Mouse (Mus musculus) MEL (cell line): ENCODE measurements around the gene Abhd11. TPM values are rescaled to one million over a fixed set of nuclear protein-coding genes. Genes with fewer than 3 reads are reported as not detected.

Experiments
- DNase-seq: peaks from one replicate; pipeline ENCODE4 v3.0.0; 2011; ENCODE audit warnings: low read depth, low spot score
- H3K27ac ChIP-seq: 2 replicates; pipeline ENCODE4 v1.5.1; 2012; ENCODE audit warnings: low read depth, mild to moderate bottlenecking, control low read depth, low read length, moderate library complexity; ENCODE audit not compliant: control insufficient read depth
- H3K27me3 ChIP-seq, 2 experiments: fragments of 150-350 bp in 1 of 2; sonication (generic) in 1 of 2; 2 replicates each; pipeline ENCODE4 v1.6.1; 2012; ENCODE audit warnings: low read length in 2 of 2, mild to moderate bottlenecking in 2 of 2, improper control_type of control experiment in 1 of 2, moderate library complexity in 1 of 2; ENCODE audit not compliant: insufficient read depth in 2 of 2, control insufficient read depth in 1 of 2
- H3K36me3 ChIP-seq, 2 experiments: 2 replicates each; pipeline ENCODE4 v1.6.1; 2012 to 2014; ENCODE audit warnings: low read length in 2 of 2, improper control_type of control experiment in 1 of 2, inconsistent platforms in 1 of 2, mild to moderate bottlenecking in 1 of 2; ENCODE audit not compliant: insufficient read depth in 2 of 2, control insufficient read depth in 1 of 2
- H3K4me1 ChIP-seq, 2 experiments: fragments of 150-350 bp in 1 of 2; sonication (generic) in 1 of 2; 2 replicates each; pipeline ENCODE4 v1.6.1; 2012; ENCODE audit warnings: low read length in 2 of 2, improper control_type of control experiment in 1 of 2, mild to moderate bottlenecking in 1 of 2; ENCODE audit not compliant: insufficient read depth in 2 of 2, control insufficient read depth in 1 of 2
- H3K4me3 ChIP-seq, 2 experiments: fragments of 150-350 bp in 1 of 2; sonication (generic) in 1 of 2; 2 replicates each; pipeline ENCODE4 v1.5.1; 2012; ENCODE audit warnings: low read depth in 2 of 2, low read length in 2 of 2, mild to moderate bottlenecking in 2 of 2, moderate library complexity in 2 of 2, control low read depth in 1 of 2, improper control_type of control experiment in 1 of 2; ENCODE audit not compliant: control insufficient read depth in 1 of 2, insufficient read depth in 1 of 2
- H3K79me2 ChIP-seq: 2 replicates; pipeline ENCODE4 v1.6.1; 2012; ENCODE audit warnings: mild to moderate bottlenecking, low read length, moderate library complexity; ENCODE audit not compliant: control insufficient read depth, poor library complexity, insufficient read depth
- H3K9ac ChIP-seq: 2 replicates; pipeline ENCODE4 v1.6.1; 2012; ENCODE audit warnings: low read depth, mild to moderate bottlenecking, control low read depth, low read length, moderate library complexity; ENCODE audit not compliant: control insufficient read depth, poor library complexity, severe bottlenecking
- H3K9me3 ChIP-seq: fragments of 150-350 bp; sonication (generic); replicated peaks from 2 replicates; pipeline ENCODE4 v1.6.1; 2012; ENCODE audit warnings: mild to moderate bottlenecking, low read length, improper control_type of control experiment, moderate library complexity; ENCODE audit not compliant: insufficient read depth
- BHLHE40 ChIP-seq: IDR thresholded peaks from 2 replicates; pipeline ENCODE4 v1.6.1; 2012; ENCODE audit warnings: low read depth, mild to moderate bottlenecking, inconsistent platforms, low read length, improper control_type of control experiment, borderline replicate concordance
- CHD1 ChIP-seq: IDR thresholded peaks from 2 replicates; pipeline ENCODE4 v1.6.1; 2012; ENCODE audit warnings: low read depth, mild to moderate bottlenecking, inconsistent platforms, low read length, improper control_type of control experiment
- CHD2 ChIP-seq: IDR thresholded peaks from 2 replicates; pipeline ENCODE4 v1.6.1; 2011; ENCODE audit warnings: low read length, improper control_type of control experiment
- CTCF ChIP-seq, 3 experiments: IDR thresholded peaks in 2 of 3; conservative IDR thresholded peaks in 1 of 3; 2 replicates each; pipeline ENCODE4 v1.5.1; 2011 to 2012; ENCODE audit warnings: low read length in 3 of 3, low read depth in 2 of 3, mild to moderate bottlenecking in 2 of 3, improper control_type of control experiment in 1 of 3, inconsistent platforms in 1 of 3, mixed read lengths in 1 of 3, moderate library complexity in 1 of 3; ENCODE audit not compliant: control insufficient read depth in 1 of 3, insufficient read depth in 1 of 3, poor library complexity in 1 of 3, severe bottlenecking in 1 of 3
- ELF1 ChIP-seq: IDR thresholded peaks from 2 replicates; pipeline ENCODE4 v1.6.1; 2014; ENCODE audit warnings: low read depth, mild to moderate bottlenecking, inconsistent platforms, low read length, improper control_type of control experiment, moderate library complexity
- EP300 ChIP-seq, 2 experiments: IDR thresholded peaks; 2 replicates each; pipeline ENCODE4 v1.6.1; 2011; ENCODE audit warnings: improper control_type of control experiment in 2 of 2, low read length in 2 of 2, low read depth in 1 of 2, mild to moderate bottlenecking in 1 of 2
- ETS1 ChIP-seq: IDR thresholded peaks from 2 replicates; pipeline ENCODE4 v1.6.1; 2012; ENCODE audit warnings: low read depth, mild to moderate bottlenecking, inconsistent platforms, low read length, improper control_type of control experiment, moderate library complexity
- GABPA ChIP-seq: IDR thresholded peaks from 2 replicates; pipeline ENCODE4 v1.6.1; 2012; ENCODE audit warnings: low read depth, mild to moderate bottlenecking, inconsistent platforms, low read length, improper control_type of control experiment, moderate library complexity
- HCFC1 ChIP-seq: IDR thresholded peaks from 2 replicates; pipeline ENCODE4 v1.6.1; 2012; ENCODE audit warnings: low read depth, mild to moderate bottlenecking, inconsistent platforms, low read length, improper control_type of control experiment, moderate library complexity
- MAFK ChIP-seq: IDR thresholded peaks from 2 replicates; pipeline ENCODE4 v1.6.1; 2011; ENCODE audit warnings: low read depth, mild to moderate bottlenecking, low read length, improper control_type of control experiment, borderline replicate concordance
- MAX ChIP-seq: IDR thresholded peaks from 2 replicates; pipeline ENCODE4 v1.6.1; 2011; ENCODE audit warnings: low read length, improper control_type of control experiment
- MAZ ChIP-seq: IDR thresholded peaks from 2 replicates; pipeline ENCODE4 v1.6.1; 2012; ENCODE audit warnings: low read depth, mild to moderate bottlenecking, inconsistent platforms, low read length, improper control_type of control experiment
- MEF2A ChIP-seq: IDR thresholded peaks from 2 replicates; pipeline ENCODE4 v1.6.1; 2014; ENCODE audit warnings: low read depth, mild to moderate bottlenecking, inconsistent platforms, low read length, improper control_type of control experiment; ENCODE audit not compliant: poor library complexity, insufficient replicate concordance, severe bottlenecking; ENCODE audit errors: extremely low read depth
- MXI1 ChIP-seq: IDR thresholded peaks from 2 replicates; pipeline ENCODE4 v1.6.1; 2011; ENCODE audit warnings: mild to moderate bottlenecking, low read depth, low read length, improper control_type of control experiment
- MYB ChIP-seq: IDR thresholded peaks from 2 replicates; pipeline ENCODE4 v1.6.1; 2011; ENCODE audit warnings: mild to moderate bottlenecking, low read depth, low read length, improper control_type of control experiment
- MYC ChIP-seq: IDR thresholded peaks from 2 replicates; pipeline ENCODE4 v1.6.1; 2011; ENCODE audit warnings: low read depth, mild to moderate bottlenecking, low read length, improper control_type of control experiment, moderate library complexity
- NRF1 ChIP-seq: IDR thresholded peaks from 2 replicates; pipeline ENCODE4 v1.6.1; 2014; ENCODE audit warnings: low read depth, mild to moderate bottlenecking, inconsistent platforms, low read length, improper control_type of control experiment, moderate library complexity; ENCODE audit not compliant: poor library complexity, insufficient read depth, severe bottlenecking
- POLR2A ChIP-seq, 2 experiments: IDR thresholded peaks; 2 replicates each; pipeline ENCODE4 v1.6.1; 2011 to 2012; ENCODE audit warnings: low read length in 2 of 2, mild to moderate bottlenecking in 2 of 2, control low read depth in 1 of 2, improper control_type of control experiment in 1 of 2, low read depth in 1 of 2, moderate library complexity in 1 of 2; ENCODE audit not compliant: control insufficient read depth in 1 of 2, insufficient read depth in 1 of 2, poor library complexity in 1 of 2
- POLR2AphosphoS2 ChIP-seq: IDR thresholded peaks from 2 replicates; pipeline ENCODE4 v1.6.1; 2011; ENCODE audit warnings: low read length, improper control_type of control experiment
- POLR2AphosphoS5 ChIP-seq: IDR thresholded peaks from 2 replicates; pipeline ENCODE4 v1.6.1; 2012; ENCODE audit warnings: low read depth, borderline replicate concordance, mild to moderate bottlenecking, inconsistent platforms, low read length, moderate library complexity, mixed read lengths
- RAD21 ChIP-seq: IDR thresholded peaks from 2 replicates; pipeline ENCODE4 v1.6.1; 2011; ENCODE audit warnings: mild to moderate bottlenecking, low read depth, low read length, improper control_type of control experiment
- SIN3A ChIP-seq: IDR thresholded peaks from 2 replicates; pipeline ENCODE4 v1.6.1; 2012; ENCODE audit warnings: low read length, improper control_type of control experiment, inconsistent platforms
- SMC3 ChIP-seq: IDR thresholded peaks from 2 replicates; pipeline ENCODE4 v1.6.1; 2011; ENCODE audit warnings: low read depth, low read length, improper control_type of control experiment
- TAL1 ChIP-seq: IDR thresholded peaks from 2 replicates; pipeline ENCODE4 v1.6.1; 2012; ENCODE audit warnings: mild to moderate bottlenecking, inconsistent platforms, low read length, moderate library complexity, mixed read lengths
- TCF12 ChIP-seq: IDR thresholded peaks from 2 replicates; pipeline ENCODE4 v1.6.1; 2014; ENCODE audit warnings: low read depth, mild to moderate bottlenecking, inconsistent platforms, low read length, improper control_type of control experiment, moderate library complexity
- USF1 ChIP-seq: IDR thresholded peaks from 2 replicates; pipeline ENCODE4 v1.6.1; 2014; ENCODE audit warnings: low read depth, mild to moderate bottlenecking, inconsistent platforms, low read length, improper control_type of control experiment, moderate library complexity
- USF2 ChIP-seq, 2 experiments: IDR thresholded peaks; 2 replicates each; pipeline ENCODE4 v1.6.1; 2011 to 2012; ENCODE audit warnings: improper control_type of control experiment in 2 of 2, low read length in 2 of 2, borderline replicate concordance in 1 of 2, inconsistent platforms in 1 of 2, low read depth in 1 of 2, mild to moderate bottlenecking in 1 of 2; ENCODE audit not compliant: insufficient read depth in 1 of 2
- ZC3H11A ChIP-seq: IDR thresholded peaks from 2 replicates; pipeline ENCODE4 v1.6.1; 2012; ENCODE audit warnings: low read depth, mild to moderate bottlenecking, inconsistent platforms, low read length, improper control_type of control experiment
- ZKSCAN1 ChIP-seq: IDR thresholded peaks from 2 replicates; pipeline ENCODE4 v1.6.1; 2012; ENCODE audit warnings: low read depth, mild to moderate bottlenecking, inconsistent platforms, low read length, improper control_type of control experiment, moderate library complexity
- ZMIZ1 ChIP-seq: IDR thresholded peaks from 2 replicates; pipeline ENCODE4 v1.6.1; 2012; ENCODE audit warnings: low read depth, mild to moderate bottlenecking, inconsistent platforms, low read length, improper control_type of control experiment, moderate library complexity
- ZNF384 ChIP-seq: IDR thresholded peaks from 2 replicates; pipeline ENCODE4 v1.6.1; 2012; ENCODE audit warnings: low read depth, mild to moderate bottlenecking, inconsistent platforms, low read length, improper control_type of control experiment
- polyA plus RNA-seq, 2 experiments: library from polyadenylated mRNA; stranded (reverse) in 1 of 2; unstranded in 1 of 2; fragments of >175 nt in 1 of 2; fragments of >200 nt in 1 of 2; gene quantifications; 2 replicates each; pipeline versions ENCODE4 v1.2.1 to v1.2.4; 2012; ENCODE audit warnings: low replicate concordance in 2 of 2, low read depth in 1 of 2; ENCODE audit not compliant: insufficient read length in 2 of 2, insufficient read depth in 1 of 2, missing spikeins in 1 of 2
- total RNA-seq: library from RNA; depleted of rRNA; stranded (reverse); fragments of 300-350 nt; gene quantifications from 2 replicates; pipeline ENCODE4 v1.2.3, GENCODE M21; 2012

Gene Abhd11
- total and polyA plus RNA-seq, 3 experiments, result 51.7 to 55.9 TPM; not detected in 1

- TF ChIP-seq POLR2AphosphoS5, result no peak
These were observed 43.5 kb upstream of the Abhd11 start (continued) for GRCm38 (mm10) chr5:134965473-134965851.

- Histone ChIP-seq H3K4me1 (peaks cover 0 to 3% of the 10 kb centered on the region in 2 experiments; a peak in 2 of 4 replicates), H3K27ac (no peak overlapping the region), H3K27me3 (no peaks in the 10 kb centered on the region; a peak in 1 of 4 replicates), H3K36me3 (peaks cover 0 to 3% of the 10 kb centered on the region in 2 experiments; a peak in 2 of 4 replicates), H3K9me3 (no peaks in the 10 kb centered on the region), H3K9ac (peak overlapping the region; percentile 45)
- peak; percentile 93 for DNase-seq
- TF ChIP-seq MAFK (no peak), ZC3H11A (peak; percentile 74), ELF1 (no peak), MEF2A (no peak), BHLHE40 (peak; percentile 51; the same call in 1 of the 2 replicates), USF2 (IDR thresholded peaks at IDR 0.05; ENCODE audit: borderline replicate concordance in 1 of 2, insufficient read depth in 1 of 2, low read depth in 1 of 2, low read length in 2 of 2) (no peak), MAX (peak; percentile 19), POLR2A (IDR thresholded peaks at IDR 0.05; ENCODE audit: control insufficient read depth in 1 of 2, insufficient read depth in 1 of 2, low read depth in 1 of 2, low read length in 2 of 2, poor library complexity in 1 of 2) (peak in 1 of 2 experiments; percentile 47; a peak in 1 of 4 replicates), RAD21 (peak; percentile 67), CTCF (IDR thresholded peaks at IDR 0.05 in 2 of 3, conservative IDR thresholded peaks at IDR 0.05 in 1 of 3; ENCODE audit: control insufficient read depth in 1 of 3, insufficient read depth in 1 of 3, low read depth in 2 of 3, low read length in 3 of 3, poor library complexity in 1 of 3, severe bottlenecking in 1 of 3) (peak; percentile 9 to 73 (median 55)), ZKSCAN1 (no peak), MYC (no peak), CHD2 (no peak), ZNF384 (no peak), MYB (no peak), GABPA (no peak), POLR2AphosphoS2 (no peak), MAZ (no peak), SIN3A (no peak), EP300 (IDR thresholded peaks at IDR 0.05; ENCODE audit: low read depth in 1 of 2, low read length in 2 of 2) (no peak), TCF12 (no peak), POLR2AphosphoS5 (no peak), TAL1 (no peak), ZMIZ1 (no peak), ETS1 (no peak), CHD1 (no peak), HCFC1 (0 out of 2 replicates have a peak, but pooled peaks have one; percentile 2), NRF1 (peak; percentile 53; the same call in 1 of the 2 replicates), MXI1 (no peak), SMC3 (peak; percentile 64), USF1 (no peak)
- TF ChIP-seq, all 39 proteins: peak for 9
- Histone ChIP-seq H3K79me2 (no peaks in the 10 kb centered on the region), H3K4me3 (peak overlapping the region; percentile 34 to 47)
These were observed 42.8 kb upstream of the Abhd11 start for GRCm38 (mm10) chr5:134965852-134966821.
